Mouse (Mus musculus) kidney, embryonic 15.5 days (tissue): ENCODE results near the gene Rnd1. TPM values are rescaled to one million over a fixed set of nuclear protein-coding genes. Genes with fewer than 3 reads are reported as not detected.

Experiments used
- ATAC-seq: fragments of 200-750 bp; cut with Nextera tagmentation; replicated peaks from 2 replicates; pipeline ENCODE4 v1.8.0; 2017; ENCODE audit warnings: moderate TSS enrichment; ENCODE audit not compliant: low FRiP score
- H3K27ac ChIP-seq: fragments of 300-500 bp; sonication (generic); 2 replicates; pipeline ENCODE4 v1.5.1; 2015; ENCODE audit warnings: mild to moderate bottlenecking, inconsistent platforms
- H3K27me3 ChIP-seq: fragments of 300-500 bp; sonication (generic); 2 replicates; pipeline ENCODE4 v1.6.1; 2015; ENCODE audit warnings: inconsistent platforms
- H3K36me3 ChIP-seq: fragments of 300-500 bp; sonication (generic); 2 replicates; pipeline ENCODE4 v1.6.1; 2015; ENCODE audit warnings: inconsistent platforms
- H3K4me1 ChIP-seq: fragments of 300-500 bp; sonication (generic); 2 replicates; pipeline ENCODE4 v1.6.1; 2015; ENCODE audit warnings: inconsistent platforms
- H3K4me2 ChIP-seq: fragments of 300-500 bp; sonication (generic); 2 replicates; pipeline ENCODE4 v1.6.1; 2015; ENCODE audit warnings: moderate library complexity, mild to moderate bottlenecking, inconsistent platforms
- H3K4me3 ChIP-seq: fragments of 300-500 bp; sonication (generic); replicated peaks from 2 replicates; pipeline ENCODE4 v1.5.1; 2015; ENCODE audit warnings: mild to moderate bottlenecking, inconsistent platforms
- H3K9ac ChIP-seq: fragments of 300-500 bp; sonication (generic); 2 replicates; pipeline ENCODE4 v1.6.1; 2015; ENCODE audit warnings: mild to moderate bottlenecking, inconsistent platforms
- H3K9me3 ChIP-seq: fragments of 300-500 bp; sonication (generic); replicated peaks from 2 replicates; pipeline ENCODE4 v1.6.1; 2016; ENCODE audit warnings: inconsistent platforms
- WGBS: fragments of 180-500 bp; shearing (Covaris S2); methylation state at CpG from one replicate; pipeline ENCODE4 v1.1.7; 2015; ENCODE audit warnings: mixed read lengths; 5-methylcytosine and 5-hydroxymethylcytosine counted together
- polyA plus RNA-seq: library from polyadenylated mRNA; unstranded; fragments of >200 nt; fragmentation: Nextera tagmentation; extraction: Ambion mirVana; gene quantifications from 2 replicates; pipeline ENCODE4 v1.2.1, GENCODE M21; 2015

The Rnd1 gene
- 0.62 and 0.99 TPM in 2 replicates for polyA plus RNA-seq

GRCm38 (mm10) chr15:98676940-98677728, at the start of gene Rnd1:
Gene Rnd1 (minus strand): TSS chr15:98677461.
- peaks cover 73% of the 10 kb centered on the region for H3K27me3 ChIP-seq
- WGBS: under 1% methylated on average over 36 of the region's 37 CpGs
- peak; percentile 96 for ATAC-seq
- H3K9me3 ChIP-seq: no peaks in the 10 kb centered on the region
- peaks cover 34% of the 10 kb centered on the region for H3K4me1 ChIP-seq
- H3K4me3 ChIP-seq: peak within 1 kb of the TSS; percentile 38
- no peak within 1 kb of the TSS for H3K27ac ChIP-seq
- no peak within 1 kb of the TSS for H3K9ac ChIP-seq
- H3K36me3 ChIP-seq: no peaks in the 10 kb centered on the region
- peak within 1 kb of the TSS; percentile 70 for H3K4me2 ChIP-seq

GRCm38 (mm10) chr15:98726746-98727145, 49.5 kb upstream of the Rnd1 start:
- Histone ChIP-seq H3K4me2 (peak overlapping the region; percentile 94), H3K36me3 (no peaks in the 10 kb centered on the region), H3K9me3 (no peaks in the 10 kb centered on the region), H3K9ac (peak overlapping the region; percentile 56), H3K4me1 (peaks cover 60% of the 10 kb centered on the region), H3K27me3 (0 out of 2 replicates have a peak, but pooled peaks cover 6% of the 10 kb centered on the region), H3K27ac (no peak overlapping the region), H3K4me3 (peak overlapping the region; percentile 56)
- ATAC-seq: no peak
- 40% methylated on average over 7 of the region's 7 CpGs for WGBS

GRCm38 (mm10) chr15:98726079-98726478, 48.8 kb upstream of the Rnd1 start:
- Histone ChIP-seq H3K36me3 (no peaks in the 10 kb centered on the region), H3K9me3 (no peaks in the 10 kb centered on the region), H3K4me1 (peaks cover 60% of the 10 kb centered on the region), H3K9ac (no peak overlapping the region), H3K4me2 (peak overlapping the region; percentile 94; the same call in 1 of the 2 replicates), H3K4me3 (no peak overlapping the region), H3K27ac (no peak overlapping the region), H3K27me3 (0 out of 2 replicates have a peak, but pooled peaks cover 6% of the 10 kb centered on the region)
- no peak for ATAC-seq
- WGBS: 69% methylated on average over 4 of the region's 4 CpGs

- Histone ChIP-seq H3K4me3 (peak overlapping the region; percentile 22), H3K4me1 (peaks cover 54% of the 10 kb centered on the region), H3K4me2 (peak overlapping the region; percentile 41), H3K27ac (no peak overlapping the region), H3K9ac (no peak overlapping the region), H3K9me3 (no peaks in the 10 kb centered on the region), H3K27me3 (peaks cover 10% of the 10 kb centered on the region; the same call in 1 of the 2 replicates), H3K36me3 (no peaks in the 10 kb centered on the region)
- ATAC-seq: no peak
- WGBS: 24% methylated on average over 19 of the region's 19 CpGs
Measured at GRCm38 (mm10) chr15:98724441-98724840, 47.2 kb upstream of the Rnd1 start.

- Histone ChIP-seq H3K36me3 (no peaks in the 10 kb centered on the region), H3K4me2 (peak overlapping the region; percentile 41), H3K4me1 (peaks cover 48% of the 10 kb centered on the region), H3K9me3 (no peaks in the 10 kb centered on the region), H3K27ac (no peak overlapping the region), H3K27me3 (peaks cover 10% of the 10 kb centered on the region; the same call in 1 of the 2 replicates), H3K4me3 (no peak overlapping the region), H3K9ac (no peak overlapping the region)
- WGBS: 33% methylated on average over 14 of the region's 14 CpGs
- ATAC-seq: 0 out of 2 replicates have a peak, but pooled peaks have one; percentile 46
Measured at GRCm38 (mm10) chr15:98722854-98723253, 45.6 kb upstream of the Rnd1 start.

- Histone ChIP-seq H3K27ac (no peak overlapping the region), H3K4me1 (peaks cover 41% of the 10 kb centered on the region), H3K9me3 (no peaks in the 10 kb centered on the region), H3K4me3 (no peak overlapping the region), H3K27me3 (peaks cover 10% of the 10 kb centered on the region; the same call in 1 of the 2 replicates), H3K36me3 (no peaks in the 10 kb centered on the region), H3K4me2 (peak overlapping the region; percentile 41; the same call in 1 of the 2 replicates), H3K9ac (no peak overlapping the region)
- WGBS: 73% methylated on average over 8 of the region's 8 CpGs
- ATAC-seq: no peak
Measured at GRCm38 (mm10) chr15:98722191-98722590, 44.9 kb upstream of the Rnd1 start.

GRCm38 (mm10) chr15:98717301-98717700, 40.0 kb upstream of the Rnd1 start:
- H3K4me3 ChIP-seq: no peak overlapping the region
- no peaks in the 10 kb centered on the region for H3K36me3 ChIP-seq
- WGBS: 58% methylated on average over 16 of the region's 16 CpGs
- no peak overlapping the region for H3K4me2 ChIP-seq
- peaks cover 4% of the 10 kb centered on the region; the same call in 1 of the 2 replicates for H3K27me3 ChIP-seq
- peaks cover 2% of the 10 kb centered on the region for H3K4me1 ChIP-seq
- H3K9me3 ChIP-seq: no peaks in the 10 kb centered on the region
- no peak for ATAC-seq
- no peak overlapping the region for H3K9ac ChIP-seq
- H3K27ac ChIP-seq: no peak overlapping the region

GRCm38 (mm10) chr15:98714230-98714652, 37.0 kb upstream of the Rnd1 start:
- WGBS: 59% methylated on average over 5 of the region's 5 CpGs
- no peak overlapping the region for H3K4me3 ChIP-seq
- no peak for ATAC-seq
- H3K9ac ChIP-seq: no peak overlapping the region
- H3K27ac ChIP-seq: no peak overlapping the region
- H3K27me3 ChIP-seq: no peaks in the 10 kb centered on the region
- H3K4me2 ChIP-seq: no peak overlapping the region
- no peaks in the 10 kb centered on the region for H3K4me1 ChIP-seq
- H3K9me3 ChIP-seq: no peaks in the 10 kb centered on the region
- H3K36me3 ChIP-seq: no peaks in the 10 kb centered on the region

- H3K4me3 ChIP-seq: no peak overlapping the region
- ATAC-seq: no peak
- H3K36me3 ChIP-seq: no peaks in the 10 kb centered on the region
- no peak overlapping the region for H3K4me2 ChIP-seq
- peaks cover 7% of the 10 kb centered on the region for H3K4me1 ChIP-seq
- H3K27me3 ChIP-seq: 0 out of 2 replicates have a peak, but pooled peaks cover 3% of the 10 kb centered on the region
- no peak overlapping the region for H3K9ac ChIP-seq
- H3K9me3 ChIP-seq: no peaks in the 10 kb centered on the region
- H3K27ac ChIP-seq: no peak overlapping the region
- 13% methylated on average over 9 of the region's 9 CpGs for WGBS
Measured at GRCm38 (mm10) chr15:98710442-98710841, 33.2 kb upstream of the Rnd1 start.

- 0 out of 2 replicates have a peak, but pooled peaks have one; percentile 36 for ATAC-seq
- 14% methylated on average over 16 of the region's 16 CpGs for WGBS
- H3K9me3 ChIP-seq: no peaks in the 10 kb centered on the region
- H3K4me1 ChIP-seq: peaks cover 12% of the 10 kb centered on the region
- peak within 1 kb of the TSS; percentile 41 for H3K4me3 ChIP-seq
- H3K4me2 ChIP-seq: peak within 1 kb of the TSS; percentile 66
- no peaks in the 10 kb centered on the region for H3K36me3 ChIP-seq
- peak within 1 kb of the TSS; percentile 26; the same call in 1 of the 2 replicates for H3K9ac ChIP-seq
- no peak within 1 kb of the TSS for H3K27ac ChIP-seq
- H3K27me3 ChIP-seq: peaks cover 20% of the 10 kb centered on the region
Measured at GRCm38 (mm10) chr15:98707766-98708372, 30.6 kb upstream of the Rnd1 start, which contains the start of gene Ccdc65. Gene Ccdc65 (plus strand): TSS chr15:98708207.

GRCm38 (mm10) chr15:98704312-98704711, 27.1 kb upstream of the Rnd1 start:
- 64% methylated on average over 9 of the region's 9 CpGs for WGBS

More at GRCm38 (mm10) chr15:98704312-98704711, 27.1 kb upstream of the Rnd1 start:
- Histone ChIP-seq H3K4me3 (no peak overlapping the region), H3K9ac (no peak overlapping the region), H3K36me3 (no peaks in the 10 kb centered on the region), H3K27me3 (peaks cover 54% of the 10 kb centered on the region), H3K4me1 (peaks cover 17% of the 10 kb centered on the region), H3K27ac (no peak overlapping the region), H3K4me2 (no peak overlapping the region), H3K9me3 (no peaks in the 10 kb centered on the region)
- no peak for ATAC-seq
